Mouse (Mus musculus): ENCODE measurements at regions not wholly inside any gene's neighbourhood (a gene's known extent, or its start where the extent isn't known, plus 50 kb on each side); places are given as distances from the start of the nearest gene placed in this dataset.

GRCm38 (mm10) chr7:129922291-129922690, 330.6 kb downstream of the Wdr11 start:
- no peak for DNase-seq

GRCm38 (mm10) chr7:129936731-129937130, 345.1 kb downstream of the Wdr11 start:
- no peak for DNase-seq

DNA sequence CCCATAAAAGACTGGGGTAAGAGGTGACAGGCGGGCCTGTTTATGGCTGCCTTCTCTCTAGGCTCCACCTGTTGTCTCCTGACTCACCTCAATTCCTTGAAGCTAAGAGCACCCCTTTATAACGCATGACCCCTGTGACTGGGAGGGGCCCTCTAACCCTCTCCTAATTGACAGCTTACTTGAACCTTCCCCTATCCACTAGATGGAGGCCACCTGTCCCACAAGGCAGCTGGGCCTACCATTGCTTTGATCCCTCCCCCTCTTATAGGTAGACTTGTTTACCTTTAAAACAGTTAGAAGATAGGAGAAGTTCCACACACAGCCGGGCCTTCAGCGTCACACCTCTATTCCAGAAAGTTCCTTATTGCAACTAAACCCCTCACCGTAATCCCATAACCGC, 346.1 kb downstream of the Wdr11 start:
- no peak for DNase-seq

GRCm38 (mm10) chr7:129938141-129938540, 346.5 kb downstream of the Wdr11 start:
- DNase-seq, result no peak

GRCm38 (mm10) chr7:129939266-129939665, 347.6 kb downstream of the Wdr11 start:
- DNase-seq, result no peak

DNA sequence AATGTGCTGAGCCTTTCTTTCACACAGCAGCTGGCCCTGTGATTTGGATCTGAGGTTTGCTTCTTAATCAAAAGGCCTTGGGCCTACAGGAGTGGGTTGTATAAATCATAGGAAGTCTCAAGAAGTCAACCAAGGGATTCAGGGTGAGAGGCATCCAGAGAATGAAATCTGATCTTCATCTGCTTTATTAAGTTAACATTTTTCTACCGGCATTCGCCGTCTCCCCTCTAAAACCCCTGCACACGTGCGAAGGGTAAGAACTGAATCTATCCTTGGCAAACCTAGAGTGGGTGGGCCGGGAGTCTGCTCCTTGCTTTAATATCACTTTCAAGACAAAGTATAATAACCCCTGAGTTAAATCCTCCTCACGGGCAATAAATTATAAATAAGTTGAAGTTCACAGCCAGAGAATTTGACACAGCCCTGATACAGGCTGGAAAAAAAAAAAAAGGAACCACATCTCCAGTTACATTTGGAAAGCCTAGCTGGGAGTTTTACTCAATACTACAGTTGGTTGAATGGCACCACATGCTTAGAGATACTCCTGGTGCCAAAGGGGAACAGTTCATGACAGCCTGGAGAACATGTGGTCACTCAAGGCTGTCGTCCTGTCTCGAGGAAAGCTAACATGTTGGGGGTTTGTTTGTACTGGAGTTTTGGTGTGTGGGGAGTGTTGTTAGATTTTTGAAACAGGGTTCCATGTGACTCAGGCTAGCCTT, 349.8 kb downstream of the Wdr11 start:
- no peak for DNase-seq

DNA sequence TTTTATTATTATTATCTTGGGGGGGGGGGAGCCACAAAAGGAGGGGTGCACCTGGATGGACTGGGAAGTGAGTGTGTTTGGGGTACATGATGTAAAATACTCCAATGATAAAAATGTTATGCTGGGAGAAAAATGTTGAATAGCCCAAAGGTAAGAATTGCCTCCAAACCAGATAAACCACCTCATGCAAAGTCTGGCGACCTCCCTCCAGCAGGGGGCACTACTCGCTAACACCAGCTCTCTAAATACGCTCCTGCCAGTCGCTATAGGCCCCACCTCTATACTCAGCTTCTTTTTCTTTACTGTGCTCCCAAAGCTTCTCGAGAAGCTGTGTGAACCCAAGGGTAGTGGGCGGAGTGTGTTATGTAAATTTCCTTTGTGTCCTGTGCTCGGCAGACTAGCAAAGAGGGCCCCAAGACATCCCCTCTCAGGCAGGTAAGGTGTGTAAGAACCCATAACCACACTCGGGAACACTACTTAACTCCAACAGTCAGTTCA, 357.0 kb downstream of the Wdr11 start:
- no peak for DNase-seq

- DNase-seq, result no peak
Observed at GRCm38 (mm10) chr7:129950456-129950855, 358.8 kb downstream of the Wdr11 start.

GRCm38 (mm10) chr7:129958379-129958778, 366.7 kb downstream of the Wdr11 start:
- no peak for DNase-seq

GRCm38 (mm10) chr7:129962575-129962974, 370.9 kb downstream of the Wdr11 start:
- no peak for DNase-seq

- DNase-seq, result no peak
Observed at GRCm38 (mm10) chr7:129964192-129964591, 372.5 kb downstream of the Wdr11 start.

DNA sequence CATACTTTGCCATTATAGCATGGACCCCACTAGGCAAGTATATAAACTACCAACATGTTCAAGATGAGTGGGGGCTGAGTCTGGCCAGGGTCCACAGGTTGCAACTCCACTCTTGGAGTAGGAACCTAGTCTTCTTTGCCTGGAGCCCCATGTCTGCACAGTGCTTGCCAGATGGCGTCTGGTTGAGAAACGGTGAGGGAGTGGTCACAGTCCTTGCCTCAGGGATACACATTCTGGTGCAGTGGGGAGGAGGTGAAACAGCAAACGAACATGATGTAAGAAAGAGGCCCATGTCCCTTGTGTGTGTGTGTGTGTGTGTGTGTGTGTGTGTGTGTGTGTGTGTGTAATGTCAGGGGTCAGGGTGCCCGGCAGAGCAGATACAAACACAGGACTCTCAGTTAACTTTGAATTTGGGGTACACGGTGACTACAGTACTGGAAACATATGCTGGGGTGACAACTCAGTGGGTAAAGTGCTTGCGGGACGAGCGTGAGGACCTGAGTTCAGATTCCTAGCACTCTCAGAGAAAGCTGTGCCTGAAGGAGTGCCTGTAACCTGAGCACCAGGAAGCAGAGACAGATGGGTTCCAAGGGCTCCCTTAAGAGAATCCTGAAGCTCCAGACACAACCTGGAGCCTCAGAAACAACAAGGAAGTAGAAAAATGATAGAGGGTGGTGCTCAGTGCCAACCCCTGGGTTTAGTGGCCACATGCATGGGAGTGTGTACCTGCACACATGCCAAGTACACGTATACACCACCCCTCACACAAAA, 373.8 kb downstream of the Wdr11 start:
- DNase-seq, result no peak

DNA sequence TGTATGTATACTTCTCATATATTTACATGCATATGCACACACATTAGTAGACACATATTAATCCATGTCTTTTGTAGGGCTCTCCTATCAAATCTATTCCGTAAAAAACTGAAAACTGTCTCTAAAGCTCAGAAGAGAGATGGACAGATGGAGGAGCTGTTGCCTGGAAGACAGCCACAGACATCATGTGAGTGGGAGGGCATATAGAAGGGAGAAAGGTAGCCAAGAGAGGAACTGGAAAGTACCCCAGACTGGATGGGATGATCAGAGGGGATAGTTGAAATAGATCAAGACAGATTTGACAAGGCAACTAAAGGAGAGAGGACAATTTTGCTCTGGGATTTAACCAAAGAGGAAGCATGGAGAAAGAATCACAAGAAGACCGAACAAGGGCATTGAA, 375.1 kb downstream of the Wdr11 start:
- DNase-seq, result no peak

- DNase-seq, result no peak
Observed at GRCm38 (mm10) chr7:129970201-129970600, 378.5 kb downstream of the Wdr11 start.

DNA sequence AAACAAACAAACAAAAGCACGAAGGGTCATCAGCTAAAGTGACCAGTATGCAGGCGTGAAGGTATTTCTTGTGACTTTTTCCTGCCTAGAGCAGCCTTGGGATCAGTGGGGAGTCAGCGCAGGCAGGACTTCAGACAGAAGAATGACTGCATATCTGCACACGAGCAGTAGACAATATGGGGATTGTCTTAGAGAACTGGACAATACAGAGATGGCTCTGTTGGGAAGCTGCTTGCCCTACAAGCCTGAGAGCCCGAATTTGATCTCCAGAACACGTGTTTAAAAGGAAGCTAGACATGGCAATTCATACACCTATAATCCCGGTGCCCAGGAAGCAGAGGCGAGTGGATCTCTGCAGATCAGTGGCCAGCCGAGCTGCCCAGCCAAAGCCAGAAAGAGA, 382.5 kb downstream of the Wdr11 start:
- no peak for DNase-seq

GRCm38 (mm10) chr7:129974837-129975236, 383.2 kb downstream of the Wdr11 start:
- no peak for DNase-seq

- no peak for DNase-seq
Observed at GRCm38 (mm10) chr7:129975781-129976514, 384.3 kb downstream of the Wdr11 start.

DNA sequence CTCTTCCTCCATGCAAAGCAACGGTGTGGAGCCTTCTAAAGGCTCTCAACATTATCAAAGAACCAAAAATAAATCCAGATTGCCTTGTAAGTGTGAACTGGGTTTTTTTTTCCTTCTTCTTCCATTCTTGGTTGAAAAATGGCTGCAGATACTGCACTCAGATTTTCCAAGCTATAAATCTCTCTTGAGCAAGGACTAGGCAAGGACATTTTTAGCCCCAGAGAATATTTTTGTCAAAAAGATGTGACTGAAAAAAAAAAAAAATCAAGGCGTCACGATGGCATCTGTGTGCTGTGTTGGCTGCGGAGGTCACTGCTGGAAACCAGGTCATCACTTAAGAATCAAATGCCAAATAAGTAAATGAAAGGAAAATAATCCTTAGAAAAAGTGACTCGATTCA, 386.9 kb downstream of the Wdr11 start:
- DNase-seq, result no peak

GRCm38 (mm10) chr7:129979337-129979736, 387.7 kb downstream of the Wdr11 start:
- no peak for DNase-seq

GRCm38 (mm10) chr7:129980501-129980900, 388.8 kb downstream of the Wdr11 start:
- DNase-seq, result no peak

- no peak for DNase-seq
Observed at GRCm38 (mm10) chr7:129982411-129982810, 390.7 kb downstream of the Wdr11 start.

DNA sequence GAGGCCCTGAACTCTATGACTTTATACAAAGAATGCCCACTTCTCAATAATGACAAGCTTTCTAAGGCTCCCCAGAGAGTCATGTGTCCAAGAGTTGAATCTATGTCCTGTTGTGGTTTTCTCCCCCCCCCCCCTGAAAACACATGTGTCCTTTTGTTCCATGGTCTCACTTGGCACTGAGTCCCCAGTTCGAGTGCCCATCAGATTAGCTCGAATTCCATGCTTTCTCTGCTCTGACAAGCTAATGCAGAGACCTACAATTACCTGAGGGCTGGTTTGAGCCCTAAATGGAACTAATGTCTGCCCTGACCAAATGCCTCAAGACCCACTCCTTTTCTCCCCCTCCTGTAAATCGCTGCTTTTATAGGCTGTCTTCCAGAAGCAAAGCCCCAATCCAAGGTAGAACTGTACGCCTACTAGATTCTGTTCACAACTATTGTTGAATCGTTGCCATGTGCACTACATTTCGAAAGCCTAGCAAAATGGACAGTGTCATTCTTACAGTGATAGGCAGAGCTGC, 392.0 kb downstream of the Wdr11 start:
- DNase-seq, result no peak

DNA sequence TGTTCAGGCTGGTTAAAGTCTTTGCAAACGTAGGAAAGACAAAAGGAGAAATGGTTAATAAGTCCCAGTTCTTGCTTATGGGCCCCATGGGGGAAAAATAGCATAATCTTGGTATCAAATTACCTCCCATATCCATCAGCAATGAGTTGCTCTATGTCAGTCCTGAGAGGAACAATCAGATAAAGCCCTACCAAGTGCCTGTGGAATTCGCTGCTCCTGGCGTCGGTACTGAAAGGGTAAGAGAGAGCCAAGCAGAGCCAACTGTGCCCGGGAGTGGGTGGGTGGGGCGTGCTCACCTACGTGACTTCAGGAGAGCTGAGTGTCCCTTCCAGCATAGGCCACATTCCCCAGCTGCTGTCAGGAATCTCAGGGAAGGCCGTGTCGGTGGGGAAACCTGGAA, 392.7 kb downstream of the Wdr11 start:
- DNase-seq, result no peak

Measured in liver (tissue).